Mouse (Mus musculus) embryonic facial prominence, embryonic 11.5 days (tissue): ENCODE results near the gene Atf6. TPM values are rescaled to one million over a fixed set of nuclear protein-coding genes. Genes with fewer than 3 reads are reported as not detected.

Source experiments
- ATAC-seq: fragments of 200-750 bp; cut with Nextera tagmentation; replicated peaks from 2 replicates; pipeline ENCODE4 v1.8.0; 2017; ENCODE audit warnings: low read depth; ENCODE audit not compliant: insufficient number of reproducible peaks, low FRiP score, low TSS enrichment
- DNase-seq: peaks from one replicate; pipeline ENCODE4 v3.0.0-alpha.2; 2015; ENCODE audit warnings: low spot score
- H3K27ac ChIP-seq: fragments of 300-500 bp; sonication (generic); replicated peaks from 2 replicates; pipeline ENCODE4 v1.5.1; 2014; ENCODE audit warnings: mild to moderate bottlenecking, low read depth, low read length, control low read depth
- H3K27me3 ChIP-seq: fragments of 300-500 bp; sonication (generic); 2 replicates; pipeline ENCODE4 v1.6.1; 2014; ENCODE audit warnings: mild to moderate bottlenecking, low read length, moderate library complexity, mixed read lengths; ENCODE audit not compliant: control insufficient read depth, insufficient read depth
- H3K36me3 ChIP-seq: fragments of 300-500 bp; sonication (generic); replicated peaks from 2 replicates; pipeline ENCODE4 v1.6.1; 2014; ENCODE audit warnings: low read depth, mild to moderate bottlenecking, low read length, moderate library complexity, mixed read lengths; ENCODE audit not compliant: control insufficient read depth, insufficient read depth
- H3K4me1 ChIP-seq: fragments of 300-500 bp; sonication (generic); 2 replicates; pipeline ENCODE4 v1.6.1; 2014; ENCODE audit warnings: low read length, mixed read lengths; ENCODE audit not compliant: control insufficient read depth, insufficient read depth
- H3K4me2 ChIP-seq: fragments of 300-500 bp; sonication (generic); 2 replicates; pipeline ENCODE4 v1.6.1; 2014; ENCODE audit warnings: low read depth, mild to moderate bottlenecking, control low read depth, low read length, moderate library complexity
- H3K4me3 ChIP-seq: fragments of 300-500 bp; sonication (generic); 2 replicates; pipeline ENCODE4 v1.5.1; 2014; ENCODE audit warnings: low read depth, low read length, control low read depth
- H3K9ac ChIP-seq: fragments of 300-500 bp; sonication (generic); replicated peaks from 2 replicates; pipeline ENCODE4 v1.6.1; 2014; ENCODE audit warnings: mild to moderate bottlenecking, control low read depth, low read length
- H3K9me3 ChIP-seq: fragments of 300-500 bp; sonication (generic); replicated peaks from 2 replicates; pipeline ENCODE4 v1.6.1; 2016; ENCODE audit warnings: mild to moderate bottlenecking, low read length, inconsistent platforms, mixed read lengths; ENCODE audit not compliant: control insufficient read depth
- WGBS: fragments of 180-500 bp; shearing (Covaris S2); extraction: QIAGEN DNeasy Blood & Tissue Kit; methylation state at CpG from one replicate; pipeline ENCODE4 v1.1.7; 2014; 5-methylcytosine and 5-hydroxymethylcytosine counted together
- polyA plus RNA-seq: library from polyadenylated mRNA; unstranded; fragments of >200 nt; fragmentation: Nextera tagmentation; extraction: Ambion mirVana; gene quantifications from 2 replicates; pipeline ENCODE4 v1.2.1, GENCODE M21; 2014

The Atf6 gene
- polyA plus RNA-seq, 1 experiment from 2014 or later = 8.4 TPM

GRCm38 (mm10) chr1:170850637-170851624 lies 16.6 kb downstream of the Atf6 start:
- Histone ChIP-seq H3K4me2 (no peak overlapping the region), H3K4me3 (no peak overlapping the region), H3K9me3 (no peaks in the 10 kb centered on the region), H3K27ac (no peak overlapping the region), H3K36me3 (no peaks in the 10 kb centered on the region), H3K27me3 (no peaks in the 10 kb centered on the region), H3K4me1 (no peaks in the 10 kb centered on the region), H3K9ac (no peak overlapping the region)
- ATAC-seq (no peak), DNase-seq (no peak)
- WGBS = 83% methylated on average over 23 of the region's 23 CpGs

DNA sequence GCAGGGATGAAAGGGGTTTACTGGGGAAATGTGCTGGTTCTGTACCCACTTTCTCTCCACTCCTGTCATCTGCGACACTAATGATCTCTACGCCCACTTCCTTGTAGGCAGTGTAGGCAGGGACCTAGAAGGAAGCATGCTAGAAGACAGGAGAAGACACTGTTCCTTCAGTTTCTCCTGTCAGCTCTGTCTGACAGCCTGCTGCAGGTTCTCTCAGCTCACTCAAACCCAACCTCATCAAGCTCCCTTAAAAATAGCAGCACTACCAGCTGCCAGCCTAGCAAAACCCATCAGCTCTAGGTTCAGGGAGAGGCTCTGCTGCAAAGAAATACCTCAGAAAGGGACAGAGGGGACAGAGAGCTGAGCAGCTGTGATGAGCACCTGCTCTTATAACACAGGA lies 17.6 kb downstream of the Atf6 start:
- no peak overlapping the region for H3K4me3 ChIP-seq
- H3K36me3 ChIP-seq = no peaks in the 10 kb centered on the region
- no peak overlapping the region for H3K4me2 ChIP-seq
- WGBS = 97% methylated on average over 2 of the region's 2 CpGs
- no peaks in the 10 kb centered on the region for H3K9me3 ChIP-seq
- no peak for DNase-seq
- ATAC-seq = no peak
- no peaks in the 10 kb centered on the region for H3K27me3 ChIP-seq
- H3K4me1 ChIP-seq = no peaks in the 10 kb centered on the region
- no peak overlapping the region for H3K27ac ChIP-seq
- H3K9ac ChIP-seq = no peak overlapping the region

DNA sequence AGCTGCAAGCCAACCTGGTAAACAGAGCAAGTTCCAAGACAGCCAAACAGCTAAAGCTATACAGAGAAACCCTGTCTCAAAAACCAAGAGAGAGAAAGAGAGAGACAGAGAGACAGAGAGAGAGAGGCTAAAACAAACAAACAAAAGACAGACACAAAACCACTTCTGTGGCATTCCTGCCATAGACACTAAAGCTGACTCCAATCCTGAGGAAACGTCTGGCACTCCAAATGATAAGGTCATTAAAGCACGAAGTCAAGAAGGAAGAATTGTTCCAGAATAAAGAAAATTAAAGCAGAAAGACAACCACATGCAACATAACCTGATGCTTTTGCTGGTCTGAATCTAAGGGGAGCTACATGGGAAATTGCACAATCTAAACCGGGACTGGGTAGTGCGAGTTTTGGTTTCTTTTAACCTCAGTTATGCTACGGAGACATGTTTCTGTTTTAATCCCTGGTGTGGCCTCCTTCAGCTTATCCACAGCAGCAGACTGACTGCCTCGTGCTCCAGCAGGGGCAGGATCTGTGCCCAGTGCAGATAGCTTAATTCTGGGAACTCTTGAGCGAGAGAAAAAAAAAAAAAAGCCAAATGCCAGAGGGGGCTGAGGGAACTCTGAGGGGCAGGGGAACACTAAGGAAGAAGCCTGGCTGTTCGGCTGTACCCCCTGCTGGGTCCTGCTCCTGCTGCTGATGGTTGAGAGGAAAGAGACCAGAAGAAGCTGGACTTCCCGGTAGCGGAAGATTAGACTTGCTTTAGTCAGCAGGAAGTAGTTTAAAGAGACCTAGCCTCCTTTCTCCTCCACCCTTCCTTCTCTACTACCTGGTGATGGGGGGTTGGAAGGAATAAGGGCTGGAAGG lies 21.9 kb downstream of the Atf6 start:
- Histone ChIP-seq H3K9me3 (no peaks in the 10 kb centered on the region), H3K4me2 (no peak overlapping the region), H3K27ac (no peak overlapping the region), H3K4me1 (no peaks in the 10 kb centered on the region), H3K9ac (no peak overlapping the region), H3K36me3 (no peaks in the 10 kb centered on the region), H3K27me3 (no peaks in the 10 kb centered on the region), H3K4me3 (no peak overlapping the region)
- 47% methylated on average over 10 of the region's 10 CpGs for WGBS
- no peak for DNase-seq
- ATAC-seq = no peak

GRCm38 (mm10) chr1:170844380-170844779 lies 23.2 kb downstream of the Atf6 start:
- Histone ChIP-seq H3K4me2 (no peak overlapping the region), H3K36me3 (no peaks in the 10 kb centered on the region), H3K9ac (no peak overlapping the region), H3K27ac (no peak overlapping the region), H3K4me3 (no peak overlapping the region), H3K9me3 (no peaks in the 10 kb centered on the region), H3K4me1 (no peaks in the 10 kb centered on the region), H3K27me3 (no peaks in the 10 kb centered on the region)
- WGBS = 53% methylated on average over 8 of the region's 8 CpGs
- ATAC-seq (no peak), DNase-seq (peak; percentile 72)

- ATAC-seq (no peak), DNase-seq (peak; percentile 52)
Measured at GRCm38 (mm10) chr1:170839685-170840084, 27.9 kb downstream of the Atf6 start.

GRCm38 (mm10) chr1:170834756-170835155 lies 32.8 kb downstream of the Atf6 start:
- Histone ChIP-seq H3K9ac (no peak overlapping the region), H3K4me3 (no peak overlapping the region), H3K36me3 (no peaks in the 10 kb centered on the region), H3K27ac (no peak overlapping the region), H3K27me3 (no peaks in the 10 kb centered on the region), H3K4me1 (no peaks in the 10 kb centered on the region), H3K9me3 (no peaks in the 10 kb centered on the region), H3K4me2 (no peak overlapping the region)
- no peak for DNase-seq
- WGBS = 84% methylated on average over 9 of the region's 9 CpGs
- no peak for ATAC-seq

More at GRCm38 (mm10) chr1:170839685-170840084, 27.9 kb downstream of the Atf6 start:
- H3K36me3 ChIP-seq = no peaks in the 10 kb centered on the region
- no peaks in the 10 kb centered on the region for H3K4me1 ChIP-seq
- no peaks in the 10 kb centered on the region for H3K27me3 ChIP-seq
- no peak overlapping the region for H3K4me3 ChIP-seq
- no peak overlapping the region for H3K4me2 ChIP-seq
- H3K9me3 ChIP-seq = no peaks in the 10 kb centered on the region
- H3K9ac ChIP-seq = no peak overlapping the region
- H3K27ac ChIP-seq = no peak overlapping the region

- Histone ChIP-seq H3K36me3 (no peaks in the 10 kb centered on the region), H3K4me3 (no peak overlapping the region), H3K9me3 (no peaks in the 10 kb centered on the region), H3K27me3 (no peaks in the 10 kb centered on the region), H3K27ac (no peak overlapping the region), H3K4me2 (no peak overlapping the region), H3K4me1 (no peaks in the 10 kb centered on the region), H3K9ac (no peak overlapping the region)
- WGBS = 97% methylated on average over 1 of the region's 1 CpGs
- no peak for ATAC-seq
- DNase-seq = no peak
Measured at GRCm38 (mm10) chr1:170829781-170830180, 37.8 kb downstream of the Atf6 start.

GRCm38 (mm10) chr1:170829344-170829743 lies 38.2 kb downstream of the Atf6 start:
- no peaks in the 10 kb centered on the region for H3K4me1 ChIP-seq
- no peak for DNase-seq
- no peak overlapping the region for H3K9ac ChIP-seq
- WGBS = 91% methylated on average over 6 of the region's 6 CpGs
- H3K27me3 ChIP-seq = no peaks in the 10 kb centered on the region
- H3K4me3 ChIP-seq = no peak overlapping the region
- ATAC-seq = no peak
- H3K27ac ChIP-seq = no peak overlapping the region
- H3K9me3 ChIP-seq = no peaks in the 10 kb centered on the region
- no peaks in the 10 kb centered on the region for H3K36me3 ChIP-seq
- no peak overlapping the region for H3K4me2 ChIP-seq
